Mouse (Mus musculus): Measurements from ENCODE around the gene Mgat3. TPM values are rescaled to one million over a fixed set of nuclear protein-coding genes. Genes with fewer than 3 reads are reported as not detected.

Mgat3 gene
- polyA plus RNA-seq, 1 experiment: not detected

DNA sequence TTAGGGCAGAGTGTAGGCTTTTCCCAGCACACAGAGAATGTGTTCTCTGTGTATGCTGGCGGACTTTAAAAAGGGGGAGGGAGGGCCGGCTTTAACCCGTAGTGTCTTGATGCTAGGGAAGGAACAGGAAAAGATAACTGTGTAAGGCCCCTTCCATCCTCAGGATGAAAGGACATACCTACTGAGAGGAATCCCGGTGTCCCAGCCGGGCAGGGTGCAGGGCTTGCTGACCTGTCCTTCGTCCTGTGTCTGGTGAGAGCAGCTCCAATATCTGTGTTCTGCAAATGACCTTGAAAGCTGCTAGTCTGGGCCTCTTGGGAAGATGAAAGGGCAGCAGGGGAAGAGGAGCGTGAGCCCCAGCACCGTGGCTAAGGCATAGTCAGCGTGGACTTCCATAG is 39.1 kb upstream of the Mgat3 start:
- H3K4me1 ChIP-seq (ENCODE audit: control insufficient read depth, insufficient read depth, low read length): peaks cover 30% of the 10 kb centered on the region

GRCm38 (mm10) chr15:80135499-80135898 is 38.0 kb upstream of the Mgat3 start:
- peaks cover 30% of the 10 kb centered on the region for H3K4me1 ChIP-seq (ENCODE audit: control insufficient read depth, insufficient read depth, low read length)
- TF ChIP-seq CTCF (IDR thresholded peaks at IDR 0.05; ENCODE audit: low read depth, low read length): no peak
- TF ChIP-seq POLR2A (IDR thresholded peaks at IDR 0.05; ENCODE audit: borderline replicate concordance, low read depth, low read length): no peak
- no peak overlapping the region for H3K27ac ChIP-seq (ENCODE audit: insufficient read depth, low read depth, low read length)
- H3K4me3 ChIP-seq (ENCODE audit: insufficient read depth, low read length): no peak overlapping the region

More for the DNA sequence above, 39.1 kb upstream of the Mgat3 start:
- Histone ChIP-seq H3K4me3 (ENCODE audit: insufficient read depth, low read length) (peak overlapping the region; percentile 73), H3K27ac (ENCODE audit: insufficient read depth, low read depth, low read length) (peak overlapping the region; percentile 93)
- TF ChIP-seq POLR2A (IDR thresholded peaks at IDR 0.05; ENCODE audit: borderline replicate concordance, low read depth, low read length) (no peak), CTCF (IDR thresholded peaks at IDR 0.05; ENCODE audit: low read depth, low read length) (no peak)

- Histone ChIP-seq H3K27ac (ENCODE audit: insufficient read depth, low read depth, low read length) (no peak overlapping the region), H3K4me1 (ENCODE audit: control insufficient read depth, insufficient read depth, low read length) (peaks cover 25% of the 10 kb centered on the region), H3K4me3 (ENCODE audit: insufficient read depth, low read length) (no peak overlapping the region)
- no peak for TF ChIP-seq POLR2A (IDR thresholded peaks at IDR 0.05; ENCODE audit: borderline replicate concordance, low read depth, low read length)
- TF ChIP-seq CTCF (IDR thresholded peaks at IDR 0.05; ENCODE audit: low read depth, low read length): no peak
Observed at GRCm38 (mm10) chr15:80136645-80137044, 36.9 kb upstream of the Mgat3 start.

DNA sequence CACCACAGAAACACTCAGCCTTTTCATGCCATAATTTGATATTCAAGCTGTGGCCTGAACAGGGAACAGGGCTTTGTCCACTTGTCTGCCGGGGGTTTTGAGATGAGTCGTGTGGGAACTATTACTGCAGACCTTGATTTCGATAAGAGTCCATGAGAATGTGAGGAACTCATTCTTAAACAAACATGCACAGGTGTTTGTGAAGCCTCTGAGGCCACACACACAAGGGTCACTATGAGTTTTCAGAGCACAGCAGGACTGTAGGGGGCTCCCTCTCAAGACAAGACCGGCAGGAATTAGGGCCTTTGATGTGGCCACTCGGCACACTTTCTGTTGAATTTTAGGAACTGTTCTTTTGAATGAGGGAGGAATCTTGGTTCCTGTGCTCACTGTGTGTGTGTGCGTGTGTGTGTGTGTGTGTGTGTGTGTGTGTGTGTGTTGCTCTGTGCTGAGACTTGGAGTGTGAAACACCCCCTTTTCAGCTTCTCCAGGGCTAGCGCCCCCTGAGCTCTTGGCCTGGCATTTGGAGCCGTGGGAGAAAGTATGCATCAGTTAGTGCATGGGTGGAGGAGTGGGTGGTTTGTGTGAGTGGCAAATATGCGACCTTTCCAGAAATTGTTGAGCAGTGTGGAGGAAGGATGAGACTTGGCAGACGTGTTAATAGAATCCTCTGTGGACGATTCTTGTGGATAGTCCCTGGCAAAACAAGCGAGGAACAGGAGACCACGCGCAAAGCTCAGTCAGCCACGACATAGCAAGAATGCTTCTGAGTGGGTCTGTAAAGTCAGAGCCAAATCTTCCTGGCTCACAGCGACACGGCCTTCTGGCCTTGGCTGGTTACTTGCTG is 35.4 kb upstream of the Mgat3 start:
- TF ChIP-seq POLR2A (IDR thresholded peaks at IDR 0.05; ENCODE audit: borderline replicate concordance, low read depth, low read length) (no peak), CTCF (IDR thresholded peaks at IDR 0.05; ENCODE audit: low read depth, low read length) (no peak)
- Histone ChIP-seq H3K4me1 (ENCODE audit: control insufficient read depth, insufficient read depth, low read length) (peaks cover 21% of the 10 kb centered on the region), H3K27ac (ENCODE audit: insufficient read depth, low read depth, low read length) (no peak overlapping the region), H3K4me3 (ENCODE audit: insufficient read depth, low read length) (no peak overlapping the region)

DNA sequence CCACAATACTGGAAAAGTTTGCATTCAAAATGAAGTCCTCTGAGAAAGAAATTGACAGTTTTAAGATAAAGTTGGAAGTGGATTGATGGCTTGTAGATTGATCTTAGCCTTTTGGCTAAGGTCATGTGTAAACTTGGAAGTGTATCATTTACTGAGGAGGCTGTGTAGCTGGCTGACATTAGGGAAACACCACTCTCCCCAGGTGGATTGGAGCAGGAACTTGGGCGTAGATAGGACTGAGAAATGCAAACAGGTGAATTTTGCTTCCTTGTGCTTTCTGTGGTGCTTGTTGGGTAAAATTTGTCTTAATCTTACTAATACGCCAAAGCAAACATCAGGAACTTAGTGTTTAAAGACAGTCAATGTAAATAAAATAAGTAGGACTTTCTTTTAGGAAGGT is 33.2 kb upstream of the Mgat3 start:
- TF ChIP-seq POLR2A (IDR thresholded peaks at IDR 0.05; ENCODE audit: borderline replicate concordance, low read depth, low read length): no peak
- Histone ChIP-seq H3K4me3 (ENCODE audit: insufficient read depth, low read length) (no peak overlapping the region), H3K4me1 (ENCODE audit: control insufficient read depth, insufficient read depth, low read length) (peaks cover 13% of the 10 kb centered on the region), H3K27ac (ENCODE audit: insufficient read depth, low read depth, low read length) (no peak overlapping the region)

DNA sequence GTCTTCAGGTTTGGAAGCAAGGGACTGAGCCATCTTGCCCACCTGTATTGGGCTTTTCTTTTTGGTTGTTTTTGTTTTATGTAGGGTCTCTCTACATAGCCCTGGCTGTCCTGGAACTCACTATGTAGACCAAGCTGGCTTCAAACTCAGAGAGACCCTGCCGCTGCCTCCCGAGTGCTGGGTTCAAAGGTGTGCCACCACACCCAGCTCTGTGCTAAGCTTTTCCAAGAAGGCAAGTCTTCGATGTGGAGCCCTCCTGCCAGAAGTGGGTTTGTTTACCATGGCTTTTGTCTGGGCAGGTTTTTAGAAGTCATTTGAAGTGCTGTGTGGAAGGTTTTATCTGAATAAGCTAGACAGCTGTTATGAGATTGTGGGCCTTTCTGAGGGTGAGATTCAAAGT is 32.6 kb upstream of the Mgat3 start:
- TF ChIP-seq POLR2A (IDR thresholded peaks at IDR 0.05; ENCODE audit: borderline replicate concordance, low read depth, low read length) (no peak), CTCF (IDR thresholded peaks at IDR 0.05; ENCODE audit: low read depth, low read length) (no peak)
- Histone ChIP-seq H3K27ac (ENCODE audit: insufficient read depth, low read depth, low read length) (no peak overlapping the region), H3K4me3 (ENCODE audit: insufficient read depth, low read length) (no peak overlapping the region), H3K4me1 (ENCODE audit: control insufficient read depth, insufficient read depth, low read length) (peaks cover 13% of the 10 kb centered on the region)

DNA sequence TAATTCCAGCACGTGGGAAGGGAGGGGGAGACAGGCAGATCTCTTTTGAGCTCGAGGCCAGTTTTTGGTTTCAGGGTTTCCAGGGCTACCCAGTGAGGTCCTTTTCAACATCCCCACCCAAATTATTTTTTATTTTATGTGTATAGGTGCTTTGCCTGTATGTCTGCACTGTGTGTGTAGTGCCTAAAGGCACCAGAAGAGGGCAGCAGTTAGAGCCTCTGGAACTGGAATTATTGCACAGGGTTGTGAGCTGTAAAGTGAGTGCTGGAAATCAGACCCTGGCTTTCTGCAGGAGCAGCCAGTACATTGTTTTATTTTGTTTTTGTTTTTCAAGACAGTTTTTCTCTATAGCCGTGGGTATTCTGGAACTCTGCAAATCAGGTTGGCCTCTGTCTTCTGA is 31.4 kb upstream of the Mgat3 start:
- no peak for TF ChIP-seq CTCF (IDR thresholded peaks at IDR 0.05; ENCODE audit: low read depth, low read length)
- no peak for TF ChIP-seq POLR2A (IDR thresholded peaks at IDR 0.05; ENCODE audit: borderline replicate concordance, low read depth, low read length)
- H3K4me3 ChIP-seq (ENCODE audit: insufficient read depth, low read length): no peak overlapping the region
- peaks cover 9% of the 10 kb centered on the region for H3K4me1 ChIP-seq (ENCODE audit: control insufficient read depth, insufficient read depth, low read length)
- no peak overlapping the region for H3K27ac ChIP-seq (ENCODE audit: insufficient read depth, low read depth, low read length)

DNA sequence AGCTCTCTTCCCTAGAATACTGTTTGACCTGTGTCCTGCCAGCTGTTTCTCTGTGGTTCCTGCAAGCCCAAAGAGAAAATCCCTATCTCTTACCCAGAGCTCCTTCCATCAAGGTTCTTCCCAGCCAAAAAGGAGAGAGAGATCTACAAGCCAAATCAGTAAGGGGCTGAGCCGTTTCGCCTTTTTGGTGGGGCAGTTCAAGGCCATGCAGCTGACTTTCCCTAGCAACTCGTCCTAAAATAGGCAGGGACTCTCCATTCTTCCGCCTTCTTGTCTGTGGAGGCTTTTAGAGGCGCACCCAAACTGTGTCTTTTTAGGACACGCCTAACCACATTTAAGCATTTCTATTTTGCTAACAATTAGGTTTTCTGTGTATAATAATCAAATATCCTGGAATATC is 29.8 kb upstream of the Mgat3 start:
- Histone ChIP-seq H3K27ac (ENCODE audit: insufficient read depth, low read depth, low read length) (no peak overlapping the region), H3K4me3 (ENCODE audit: insufficient read depth, low read length) (no peak overlapping the region), H3K4me1 (ENCODE audit: control insufficient read depth, insufficient read depth, low read length) (no peaks in the 10 kb centered on the region)
- no peak for TF ChIP-seq CTCF (IDR thresholded peaks at IDR 0.05; ENCODE audit: low read depth, low read length)
- TF ChIP-seq POLR2A (IDR thresholded peaks at IDR 0.05; ENCODE audit: borderline replicate concordance, low read depth, low read length): no peak

- Histone ChIP-seq H3K4me1 (ENCODE audit: control insufficient read depth, insufficient read depth, low read length) (no peaks in the 10 kb centered on the region), H3K27ac (ENCODE audit: insufficient read depth, low read depth, low read length) (no peak overlapping the region), H3K4me3 (ENCODE audit: insufficient read depth, low read length) (no peak overlapping the region)
- TF ChIP-seq CTCF (IDR thresholded peaks at IDR 0.05; ENCODE audit: low read depth, low read length): no peak
- no peak for TF ChIP-seq POLR2A (IDR thresholded peaks at IDR 0.05; ENCODE audit: borderline replicate concordance, low read depth, low read length)
Observed at GRCm38 (mm10) chr15:80145397-80145796, 28.1 kb upstream of the Mgat3 start.

- Histone ChIP-seq H3K27ac (ENCODE audit: insufficient read depth, low read depth, low read length) (no peak overlapping the region), H3K4me1 (ENCODE audit: control insufficient read depth, insufficient read depth, low read length) (no peaks in the 10 kb centered on the region), H3K4me3 (ENCODE audit: insufficient read depth, low read length) (no peak overlapping the region)
- TF ChIP-seq POLR2A (IDR thresholded peaks at IDR 0.05; ENCODE audit: borderline replicate concordance, low read depth, low read length) (no peak), CTCF (IDR thresholded peaks at IDR 0.05; ENCODE audit: low read depth, low read length) (no peak)
Observed at GRCm38 (mm10) chr15:80146153-80146552, 27.4 kb upstream of the Mgat3 start.
